Mouse (Mus musculus): ENCODE results near the gene B3galt6. TPM values are rescaled to one million over a fixed set of nuclear protein-coding genes. Genes with fewer than 3 reads are reported as not detected.

B3galt6 gene
- 26.8 and 30.4 TPM in 2 replicates for polyA plus RNA-seq (2015; fragmentation: Nextera tagmentation; extraction: Ambion mirVana)

DNA sequence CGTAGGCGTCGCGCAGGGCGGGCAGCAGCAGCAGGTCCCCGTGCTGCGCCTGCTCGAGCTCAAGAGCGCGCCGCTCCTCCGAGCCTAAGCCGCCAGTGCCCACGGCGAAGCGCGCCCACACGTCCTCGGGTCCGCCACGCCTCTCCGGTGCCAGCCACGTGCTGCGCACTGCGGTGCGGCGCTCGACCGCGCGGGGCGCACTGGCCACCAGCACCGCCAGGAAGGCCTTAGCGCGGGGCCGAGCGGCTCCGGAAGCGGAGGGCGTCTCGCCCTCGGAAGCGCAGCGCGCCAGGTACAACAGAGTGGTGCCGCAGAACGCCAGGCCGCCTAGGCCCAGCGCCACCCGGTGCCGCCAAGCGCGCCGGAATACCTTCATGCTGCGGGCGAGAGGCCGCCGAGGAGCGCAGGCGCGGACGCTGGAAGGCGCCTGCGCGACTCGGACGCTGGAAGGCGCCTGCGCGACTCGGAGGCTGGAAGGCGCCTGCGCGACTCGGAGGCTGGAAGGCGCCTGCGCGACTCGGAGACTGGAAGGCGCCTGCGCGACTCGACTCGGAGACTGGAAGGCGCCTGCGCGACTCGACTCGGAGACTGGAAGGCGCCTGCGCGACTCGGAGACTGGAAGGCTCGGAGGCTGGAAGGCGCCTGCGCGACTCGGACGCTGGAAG lies at the start of gene B3galt6, which contains the start of gene Sdf4:
B3galt6 (minus strand) TSS at position 409 of the 665 bp plus-strand sequence.
Sdf4 (plus strand) TSS at position 632 of the 665 bp plus-strand sequence.
- H3K4me2 ChIP-seq (ENCODE audit: low read length): peak within 1 kb of the TSS; percentile 99
- peak within 1 kb of the TSS; percentile 74 for H3K4me3 ChIP-seq (replicated peaks; ENCODE audit: low read length)
- H3K9me3 ChIP-seq (ENCODE audit: control insufficient read depth, low read length): no peaks in the 10 kb centered on the region
- peak within 1 kb of the TSS; percentile 96 for H3K27ac ChIP-seq (ENCODE audit: low read length)
- H3K4me1 ChIP-seq (replicated peaks; ENCODE audit: control insufficient read depth, insufficient read depth, low read length): peaks cover 22% of the 10 kb centered on the region
- peak within 1 kb of the TSS; percentile 81 for H3K9ac ChIP-seq (replicated peaks; ENCODE audit: low read depth, low read length)
- peak; percentile 89 for ATAC-seq
- H3K27me3 ChIP-seq (replicated peaks; ENCODE audit: control insufficient read depth, insufficient read depth, low read length): no peaks in the 10 kb centered on the region
- WGBS: under 1% methylated on average over 94 of the region's 99 CpGs
- no peaks in the 10 kb centered on the region for H3K36me3 ChIP-seq (ENCODE audit: control insufficient read depth, insufficient read depth)

- Histone ChIP-seq H3K9ac (replicated peaks; ENCODE audit: low read depth, low read length) (peak overlapping the region; percentile 44), H3K27ac (ENCODE audit: low read length) (no peak overlapping the region)
- WGBS: under 1% methylated on average over 24 of the region's 25 CpGs
These were observed 42.5 kb upstream of the B3galt6 start for GRCm38 (mm10) chr4:156034901-156035300.

GRCm38 (mm10) chr4:156034301-156034700 lies 41.9 kb upstream of the B3galt6 start:
- no peak for ATAC-seq
- Histone ChIP-seq H3K27me3 (replicated peaks; ENCODE audit: control insufficient read depth, insufficient read depth, low read length) (peaks cover 19% of the 10 kb centered on the region), H3K36me3 (ENCODE audit: control insufficient read depth, insufficient read depth) (no peaks in the 10 kb centered on the region), H3K4me2 (ENCODE audit: low read length) (no peak overlapping the region), H3K27ac (ENCODE audit: low read length) (no peak overlapping the region), H3K4me3 (replicated peaks; ENCODE audit: low read length) (no peak overlapping the region), H3K9ac (replicated peaks; ENCODE audit: low read depth, low read length) (no peak overlapping the region), H3K9me3 (ENCODE audit: control insufficient read depth, low read length) (no peaks in the 10 kb centered on the region), H3K4me1 (replicated peaks; ENCODE audit: control insufficient read depth, insufficient read depth, low read length) (peaks cover 25% of the 10 kb centered on the region)
- WGBS: 36% methylated on average over 4 of the region's 4 CpGs

More at GRCm38 (mm10) chr4:156034901-156035300, 42.5 kb upstream of the B3galt6 start:
- peak overlapping the region; percentile 44 for H3K4me2 ChIP-seq (ENCODE audit: low read length)
- ATAC-seq: no peak
- H3K4me1 ChIP-seq (replicated peaks; ENCODE audit: control insufficient read depth, insufficient read depth, low read length): peaks cover 25% of the 10 kb centered on the region
- H3K27me3 ChIP-seq (replicated peaks; ENCODE audit: control insufficient read depth, insufficient read depth, low read length): peaks cover 19% of the 10 kb centered on the region
- peak overlapping the region; percentile 26 for H3K4me3 ChIP-seq (replicated peaks; ENCODE audit: low read length)
- no peaks in the 10 kb centered on the region for H3K36me3 ChIP-seq (ENCODE audit: control insufficient read depth, insufficient read depth)
- no peaks in the 10 kb centered on the region for H3K9me3 ChIP-seq (ENCODE audit: control insufficient read depth, low read length)

- ATAC-seq: no peak
- Histone ChIP-seq H3K4me1 (replicated peaks; ENCODE audit: control insufficient read depth, insufficient read depth, low read length) (peaks cover 25% of the 10 kb centered on the region), H3K27ac (ENCODE audit: low read length) (no peak overlapping the region), H3K4me2 (ENCODE audit: low read length) (no peak overlapping the region), H3K4me3 (replicated peaks; ENCODE audit: low read length) (no peak overlapping the region), H3K36me3 (ENCODE audit: control insufficient read depth, insufficient read depth) (no peaks in the 10 kb centered on the region), H3K27me3 (replicated peaks; ENCODE audit: control insufficient read depth, insufficient read depth, low read length) (peaks cover 19% of the 10 kb centered on the region), H3K9me3 (ENCODE audit: control insufficient read depth, low read length) (no peaks in the 10 kb centered on the region), H3K9ac (replicated peaks; ENCODE audit: low read depth, low read length) (no peak overlapping the region)
- 53% methylated on average over 6 of the region's 6 CpGs for WGBS
These were observed 41.1 kb upstream of the B3galt6 start for GRCm38 (mm10) chr4:156033476-156034119.

DNA sequence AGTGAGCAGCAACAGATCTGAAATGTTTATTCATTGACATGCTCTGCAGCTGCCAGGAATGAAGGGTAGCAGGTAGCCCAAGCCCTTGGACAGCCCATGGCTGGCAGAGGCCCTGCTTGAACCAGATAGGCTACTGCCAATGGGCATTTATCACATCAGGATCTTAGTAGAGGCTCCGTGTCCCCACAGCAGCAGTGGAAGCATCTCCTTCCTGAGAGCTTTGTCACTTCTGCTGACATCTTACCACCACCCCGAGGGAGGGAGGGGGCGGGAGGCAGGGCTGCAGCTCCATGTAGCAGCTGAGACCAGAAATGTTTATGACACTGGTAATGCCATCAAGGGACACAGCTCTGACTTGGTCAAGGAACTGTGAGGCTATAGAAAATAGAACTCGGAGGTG lies 40.4 kb upstream of the B3galt6 start:
- Histone ChIP-seq H3K9me3 (ENCODE audit: control insufficient read depth, low read length) (no peaks in the 10 kb centered on the region), H3K27ac (ENCODE audit: low read length) (no peak overlapping the region)
- WGBS: 95% methylated on average over 4 of the region's 4 CpGs

GRCm38 (mm10) chr4:156031593-156032391 lies 39.3 kb upstream of the B3galt6 start:
- Histone ChIP-seq H3K36me3 (ENCODE audit: control insufficient read depth, insufficient read depth) (no peaks in the 10 kb centered on the region), H3K9ac (replicated peaks; ENCODE audit: low read depth, low read length) (peak overlapping the region; percentile 72), H3K9me3 (ENCODE audit: control insufficient read depth, low read length) (no peaks in the 10 kb centered on the region), H3K27me3 (replicated peaks; ENCODE audit: control insufficient read depth, insufficient read depth, low read length) (peaks cover 19% of the 10 kb centered on the region), H3K4me2 (ENCODE audit: low read length) (peak overlapping the region; percentile 76), H3K4me3 (replicated peaks; ENCODE audit: low read length) (peak overlapping the region; percentile 56), H3K4me1 (replicated peaks; ENCODE audit: control insufficient read depth, insufficient read depth, low read length) (peaks cover 25% of the 10 kb centered on the region), H3K27ac (ENCODE audit: low read length) (peak overlapping the region; percentile 66)
- ATAC-seq: peak; percentile 93
- WGBS: 1% methylated on average over 24 of the region's 24 CpGs

More for the DNA sequence above, 40.4 kb upstream of the B3galt6 start:
- H3K4me3 ChIP-seq (replicated peaks; ENCODE audit: low read length): no peak overlapping the region
- peaks cover 25% of the 10 kb centered on the region for H3K4me1 ChIP-seq (replicated peaks; ENCODE audit: control insufficient read depth, insufficient read depth, low read length)
- peaks cover 19% of the 10 kb centered on the region for H3K27me3 ChIP-seq (replicated peaks; ENCODE audit: control insufficient read depth, insufficient read depth, low read length)
- no peaks in the 10 kb centered on the region for H3K36me3 ChIP-seq (ENCODE audit: control insufficient read depth, insufficient read depth)
- H3K9ac ChIP-seq (replicated peaks; ENCODE audit: low read depth, low read length): no peak overlapping the region
- H3K4me2 ChIP-seq (ENCODE audit: low read length): no peak overlapping the region
- no peak for ATAC-seq

GRCm38 (mm10) chr4:156031255-156031592 lies 38.8 kb upstream of the B3galt6 start:
- 3% methylated on average over 7 of the region's 7 CpGs for WGBS
- peak overlapping the region; percentile 72 for H3K9ac ChIP-seq (replicated peaks; ENCODE audit: low read depth, low read length)
- H3K27me3 ChIP-seq (replicated peaks; ENCODE audit: control insufficient read depth, insufficient read depth, low read length): peaks cover 18% of the 10 kb centered on the region
- H3K9me3 ChIP-seq (ENCODE audit: control insufficient read depth, low read length): no peaks in the 10 kb centered on the region
- H3K36me3 ChIP-seq (ENCODE audit: control insufficient read depth, insufficient read depth): no peaks in the 10 kb centered on the region
- peaks cover 25% of the 10 kb centered on the region for H3K4me1 ChIP-seq (replicated peaks; ENCODE audit: control insufficient read depth, insufficient read depth, low read length)
- peak overlapping the region; percentile 56 for H3K4me3 ChIP-seq (replicated peaks; ENCODE audit: low read length)
- H3K4me2 ChIP-seq (ENCODE audit: low read length): peak overlapping the region; percentile 76
- peak; percentile 27 for ATAC-seq
- peak overlapping the region; percentile 66 for H3K27ac ChIP-seq (ENCODE audit: low read length)

- 65% methylated on average over 9 of the region's 9 CpGs for WGBS
- H3K9ac ChIP-seq (replicated peaks; ENCODE audit: low read depth, low read length): peak overlapping the region; percentile 72
- ATAC-seq: 0 out of 2 replicates have a peak, but pooled peaks have one; percentile 4
- no peak overlapping the region for H3K27ac ChIP-seq (ENCODE audit: low read length)
- H3K4me3 ChIP-seq (replicated peaks; ENCODE audit: low read length): peak overlapping the region; percentile 56
- peaks cover 13% of the 10 kb centered on the region for H3K27me3 ChIP-seq (replicated peaks; ENCODE audit: control insufficient read depth, insufficient read depth, low read length)
- H3K36me3 ChIP-seq (ENCODE audit: control insufficient read depth, insufficient read depth): no peaks in the 10 kb centered on the region
- H3K4me1 ChIP-seq (replicated peaks; ENCODE audit: control insufficient read depth, insufficient read depth, low read length): peaks cover 25% of the 10 kb centered on the region
- peak overlapping the region; percentile 76 for H3K4me2 ChIP-seq (ENCODE audit: low read length)
- no peaks in the 10 kb centered on the region for H3K9me3 ChIP-seq (ENCODE audit: control insufficient read depth, low read length)
These were observed 38.2 kb upstream of the B3galt6 start for GRCm38 (mm10) chr4:156030651-156031118.

DNA sequence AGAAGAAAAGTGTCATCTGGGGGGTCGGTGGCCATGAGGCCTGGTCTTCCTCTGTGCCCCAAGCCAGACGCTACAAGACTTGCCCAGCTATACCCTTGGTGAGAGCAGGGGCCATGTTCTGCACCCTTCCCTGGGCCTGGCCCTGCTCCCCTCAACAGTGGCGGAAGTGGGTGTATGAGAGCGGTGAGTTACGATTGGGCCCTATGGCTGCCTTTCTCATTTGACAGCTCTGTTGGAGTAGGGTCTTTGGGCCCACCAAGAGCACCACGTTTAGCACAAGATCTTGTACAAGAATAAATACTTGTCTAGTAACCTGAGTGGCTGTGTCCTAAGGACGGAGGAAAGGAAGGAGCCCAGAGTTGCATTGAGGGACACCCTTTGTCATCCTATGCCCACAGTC lies 36.1 kb upstream of the B3galt6 start:
- Histone ChIP-seq H3K27ac (ENCODE audit: low read length) (no peak overlapping the region), H3K27me3 (replicated peaks; ENCODE audit: control insufficient read depth, insufficient read depth, low read length) (no peaks in the 10 kb centered on the region), H3K9ac (replicated peaks; ENCODE audit: low read depth, low read length) (no peak overlapping the region), H3K4me3 (replicated peaks; ENCODE audit: low read length) (no peak overlapping the region), H3K9me3 (ENCODE audit: control insufficient read depth, low read length) (no peaks in the 10 kb centered on the region), H3K4me2 (ENCODE audit: low read length) (no peak overlapping the region), H3K4me1 (replicated peaks; ENCODE audit: control insufficient read depth, insufficient read depth, low read length) (peaks cover 21% of the 10 kb centered on the region), H3K36me3 (ENCODE audit: control insufficient read depth, insufficient read depth) (no peaks in the 10 kb centered on the region)
- no peak for ATAC-seq
- 90% methylated on average over 7 of the region's 7 CpGs for WGBS

All from forebrain, embryonic 16.5 days (tissue).